Mouse (Mus musculus): ENCODE measurements around the gene Gramd1c. TPM values are rescaled to one million over a fixed set of nuclear protein-coding genes. Genes with fewer than 3 reads are reported as not detected.

Gene Gramd1c
- polyA plus RNA-seq, 1 experiment from 2014 or later = 6.2 TPM

Small RNAs within 50 kb of the gene (microRNA-seq; reads per million reads assigned to microRNA genes)
- not detected for gene Mir3470b

Other genes with a start within 250 kb of the Gramd1c start
- 14.2 and 14.4 TPM in 2 replicates for gene Ccdc191, start 173.5 kb downstream of the Gramd1c start, polyA plus RNA-seq (2016; fragmentation: Nextera tagmentation; extraction: Ambion mirVana)
- gene Qtrt2, start 136.5 kb downstream of the Gramd1c start, polyA plus RNA-seq (2016; fragmentation: Nextera tagmentation; extraction: Ambion mirVana) = 33.2 and 36.4 TPM in 2 replicates
- gene Zdhhc23, start 83.6 kb downstream of the Gramd1c start, polyA plus RNA-seq (2016; fragmentation: Nextera tagmentation; extraction: Ambion mirVana) = 0.34 and 0.59 TPM in 2 replicates
- 40.7 and 44.9 TPM in 2 replicates for gene Atp6v1a, start 76.4 kb upstream of the Gramd1c start, polyA plus RNA-seq (2016; fragmentation: Nextera tagmentation; extraction: Ambion mirVana)
- gene Naa50, start 76.5 kb upstream of the Gramd1c start, polyA plus RNA-seq (2016; fragmentation: Nextera tagmentation; extraction: Ambion mirVana) = 114 and 125 TPM in 2 replicates
- 3.4 and 3.5 TPM in 2 replicates for gene Usf3, start 109.9 kb upstream of the Gramd1c start, polyA plus RNA-seq (2016; fragmentation: Nextera tagmentation; extraction: Ambion mirVana)

Data from embryonic facial prominence, embryonic 12.5 days (tissue).